Mouse (Mus musculus): ENCODE results near the gene Xpa.

Xpa gene

GRCm38 (mm10) chr4:46144323-46144722 is 51.8 kb downstream of the Xpa start:
- DNase-seq: peak; percentile 20

GRCm38 (mm10) chr4:46138287-46139222 is 57.6 kb downstream of the Xpa start, which contains the start of the genes Ncbp1 and Tstd2:
TSS of gene Ncbp1 (plus strand) at chr4:46138613.
TSS of gene Tstd2 (minus strand) at chr4:46138694.
- DNase-seq: peak; percentile 95

- DNase-seq: peak; percentile 34
These were observed 58.4 kb downstream of the Xpa start for GRCm38 (mm10) chr4:46137629-46138286.

- DNase-seq: no peak
These were observed 64.3 kb downstream of the Xpa start for GRCm38 (mm10) chr4:46131791-46132190.

- DNase-seq: peak; percentile 70
These were observed 65.9 kb downstream of the Xpa start for GRCm38 (mm10) chr4:46130221-46130620.

- peak; percentile 56 for DNase-seq
These were observed 66.7 kb downstream of the Xpa start for GRCm38 (mm10) chr4:46129311-46130004.

GRCm38 (mm10) chr4:46126541-46126940 is 69.6 kb downstream of the Xpa start:
- peak; percentile 82 for DNase-seq

GRCm38 (mm10) chr4:46123358-46123757 is 72.8 kb downstream of the Xpa start:
- no peak for DNase-seq

GRCm38 (mm10) chr4:46120767-46121166 is 75.3 kb downstream of the Xpa start:
- DNase-seq: no peak

GRCm38 (mm10) chr4:46119514-46120094 is 76.5 kb downstream of the Xpa start:
- DNase-seq: no peak

GRCm38 (mm10) chr4:46117536-46117935 is 78.6 kb downstream of the Xpa start:
- DNase-seq: no peak

GRCm38 (mm10) chr4:46116544-46117175 is 79.5 kb downstream of the Xpa start:
- DNase-seq: peak; percentile 22

- DNase-seq: no peak
These were observed 80.8 kb downstream of the Xpa start for GRCm38 (mm10) chr4:46115308-46115707.

GRCm38 (mm10) chr4:46111361-46111760 is 84.8 kb downstream of the Xpa start:
- DNase-seq: no peak

GRCm38 (mm10) chr4:46110084-46110483 is 86.0 kb downstream of the Xpa start:
- no peak for DNase-seq

Data from kidney, postnatal 10 days (tissue).